Mouse (Mus musculus) left cerebral cortex, adult 8-10 months (tissue): Measurements from ENCODE around the gene Ikzf3. TPM values are rescaled to one million over a fixed set of nuclear protein-coding genes. Genes with fewer than 3 reads are reported as not detected.

Experiments used
- DNase-seq, 2 experiments: peaks; one replicate each; pipeline ENCODE4 v3.0.0; 2022; ENCODE audit warnings: low spot score in 2 of 2
- total RNA-seq, 4 experiments: library from RNA; stranded (reverse); gene quantifications; 2 replicates each; pipeline ENCODE4 v1.2.4; 2022

Gene Ikzf3
- total RNA-seq, 4 experiments from 2014 or later = 0.23 to 0.76 (median 0.52) TPM

- no peak for DNase-seq
These were observed 70.0 kb downstream of the Ikzf3 start for GRCm38 (mm10) chr11:98475630-98476433.

GRCm38 (mm10) chr11:98474967-98475366, 70.9 kb downstream of the Ikzf3 start:
- no peak for DNase-seq

- no peak for DNase-seq
These were observed 71.8 kb downstream of the Ikzf3 start for GRCm38 (mm10) chr11:98473916-98474479.

- DNase-seq = no peak
These were observed 73.1 kb downstream of the Ikzf3 start for GRCm38 (mm10) chr11:98472696-98473095.

GRCm38 (mm10) chr11:98470795-98471194, 75.0 kb downstream of the Ikzf3 start:
- DNase-seq = no peak

- DNase-seq = no peak
These were observed 75.8 kb downstream of the Ikzf3 start for GRCm38 (mm10) chr11:98469761-98470714.

GRCm38 (mm10) chr11:98464516-98464915, 81.3 kb downstream of the Ikzf3 start:
- DNase-seq = no peak

GRCm38 (mm10) chr11:98463911-98464310, 81.9 kb downstream of the Ikzf3 start:
- DNase-seq = no peak

- no peak for DNase-seq
These were observed 83.6 kb downstream of the Ikzf3 start for GRCm38 (mm10) chr11:98462255-98462654.

- no peak for DNase-seq
These were observed 84.6 kb downstream of the Ikzf3 start for GRCm38 (mm10) chr11:98461109-98461720.

GRCm38 (mm10) chr11:98459860-98460259, 86.0 kb downstream of the Ikzf3 start:
- DNase-seq = no peak

- DNase-seq = no peak
These were observed 86.6 kb downstream of the Ikzf3 start for GRCm38 (mm10) chr11:98459071-98459741.

GRCm38 (mm10) chr11:98458121-98458990, 87.5 kb downstream of the Ikzf3 start:
- DNase-seq = no peak

- DNase-seq = peak; percentile 73 to 82
These were observed 88.3 kb downstream of the Ikzf3 start for GRCm38 (mm10) chr11:98457367-98458120.

- no peak for DNase-seq
These were observed 88.9 kb downstream of the Ikzf3 start for GRCm38 (mm10) chr11:98456945-98457344.

GRCm38 (mm10) chr11:98456545-98456944, 89.3 kb downstream of the Ikzf3 start:
- DNase-seq = no peak

- DNase-seq = no peak
These were observed 90.3 kb downstream of the Ikzf3 start for GRCm38 (mm10) chr11:98455484-98455883.

- DNase-seq = no peak
These were observed 95.7 kb downstream of the Ikzf3 start for GRCm38 (mm10) chr11:98449921-98450771.
